Mouse (Mus musculus) G1E-ER4 (cell line): Measurements from ENCODE around the gene Coq8b. TPM values are rescaled to one million over a fixed set of nuclear protein-coding genes. Genes with fewer than 3 reads are reported as not detected.

Source experiments
- GATA1 ChIP-seq: IDR thresholded peaks from one replicate; pipeline ENCODE4 v1.8.0; 2012; ENCODE audit warnings: low read length, inconsistent platforms
- polyA plus RNA-seq: library from polyadenylated mRNA; stranded (reverse); fragments of >175 nt; gene quantifications from 2 replicates; pipeline ENCODE4 v1.2.3, GENCODE M21; 2012

The Coq8b gene
- polyA plus RNA-seq, 1 experiment, result 74.5 TPM

- TF ChIP-seq GATA1, result no peak
Measured at GRCm38 (mm10) chr7:27284865-27285697, 52.3 kb downstream of the Coq8b start.

DNA sequence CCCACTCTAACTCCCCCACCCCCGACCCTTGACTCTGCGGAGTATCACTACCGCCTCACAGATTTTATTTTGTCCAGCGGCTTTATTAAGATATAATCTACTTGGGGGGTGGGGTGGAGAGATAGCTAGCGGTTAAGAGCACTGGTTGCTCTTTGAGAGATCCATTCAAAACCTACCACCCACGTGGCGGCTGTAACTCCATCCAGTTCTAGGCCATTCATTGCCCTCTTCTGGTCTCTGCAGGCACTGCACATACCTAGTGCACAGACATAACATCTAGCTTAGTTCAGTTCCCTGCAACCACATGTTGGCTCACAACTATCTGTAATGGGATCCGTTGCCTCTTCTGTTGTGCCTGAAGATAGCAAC lies 52.9 kb downstream of the Coq8b start:
- TF ChIP-seq GATA1, result no peak

- TF ChIP-seq GATA1, result no peak
Measured at GRCm38 (mm10) chr7:27288732-27289131, 55.9 kb downstream of the Coq8b start.

GRCm38 (mm10) chr7:27290555-27290954 lies 57.7 kb downstream of the Coq8b start:
- no peak for TF ChIP-seq GATA1

DNA sequence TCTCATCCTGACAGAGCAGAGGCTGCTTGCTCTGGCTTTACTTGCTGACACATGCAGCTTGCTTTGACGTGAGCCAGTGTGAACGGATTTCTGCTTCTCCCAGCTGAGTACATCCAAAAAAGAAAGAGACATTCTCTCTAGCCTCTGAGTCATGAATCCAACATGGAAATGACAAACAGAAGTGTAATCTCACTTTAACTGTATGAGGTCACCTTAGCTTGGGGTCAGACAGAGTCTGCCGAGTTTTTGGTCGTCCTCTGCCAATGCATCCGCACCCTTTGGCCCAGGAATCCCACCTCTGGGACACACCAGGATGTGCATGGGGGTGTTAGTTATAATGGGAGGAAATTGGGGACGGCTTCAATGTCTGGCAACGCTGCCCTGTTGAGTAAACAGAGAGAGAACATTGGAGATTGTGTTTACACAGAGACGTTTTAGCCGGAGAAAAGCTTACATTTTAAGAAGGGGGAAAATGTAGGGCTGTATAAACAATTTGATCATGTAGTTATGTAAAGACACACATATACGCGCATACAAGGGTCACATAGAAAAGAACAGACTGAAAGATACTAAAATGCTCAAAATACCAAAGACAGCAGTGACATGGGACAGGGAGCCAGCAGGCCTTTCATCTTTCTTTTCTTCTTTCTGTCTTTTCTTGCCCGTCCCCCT lies 59.1 kb downstream of the Coq8b start:
- no peak for TF ChIP-seq GATA1

- no peak for TF ChIP-seq GATA1
Measured at GRCm38 (mm10) chr7:27295956-27296355, 63.1 kb downstream of the Coq8b start.

GRCm38 (mm10) chr7:27296518-27296917 lies 63.7 kb downstream of the Coq8b start:
- TF ChIP-seq GATA1, result no peak

GRCm38 (mm10) chr7:27298033-27298610 lies 65.3 kb downstream of the Coq8b start:
- TF ChIP-seq GATA1, result no peak

DNA sequence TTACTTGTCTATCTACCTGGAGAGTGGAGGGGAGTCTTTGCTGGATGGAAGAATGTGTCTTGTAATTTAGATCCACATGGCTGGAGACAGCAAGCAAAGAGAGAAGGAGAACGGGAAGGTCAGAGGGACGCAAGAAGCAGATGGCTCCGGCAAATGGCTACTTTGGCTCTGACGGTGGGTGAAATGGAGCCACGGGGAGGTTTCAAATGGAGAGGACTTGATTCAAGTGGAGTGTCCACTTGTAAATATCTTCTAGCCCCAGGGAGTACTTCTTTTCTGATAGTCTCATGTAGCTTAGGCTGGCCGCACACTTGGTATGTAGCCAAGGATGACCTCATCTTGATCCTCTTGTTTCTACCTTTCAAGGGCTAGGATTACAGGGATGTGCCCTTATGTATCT lies 66.0 kb downstream of the Coq8b start:
- TF ChIP-seq GATA1, result no peak

DNA sequence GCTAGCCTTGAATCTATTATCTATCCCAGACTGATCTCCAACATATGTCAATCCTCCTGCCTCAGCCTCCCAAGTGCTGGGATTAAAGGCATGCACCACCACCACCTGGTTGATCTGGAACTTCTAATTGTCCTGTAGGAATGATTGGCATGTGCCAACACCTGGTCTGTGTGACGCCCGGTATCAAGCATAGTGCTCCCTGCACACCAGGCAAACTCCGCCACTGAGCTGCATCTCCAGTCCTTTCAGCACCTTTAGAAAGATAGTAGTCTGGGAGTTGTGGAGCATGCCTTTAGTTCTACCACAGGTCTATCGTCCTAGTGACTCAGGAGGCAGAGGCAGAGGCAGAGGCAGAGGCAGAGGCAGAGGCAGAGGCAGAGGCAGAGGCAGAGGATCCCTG lies 67.5 kb downstream of the Coq8b start:
- no peak for TF ChIP-seq GATA1

GRCm38 (mm10) chr7:27300801-27301200 lies 68.0 kb downstream of the Coq8b start:
- no peak for TF ChIP-seq GATA1

- TF ChIP-seq GATA1, result no peak
Measured at GRCm38 (mm10) chr7:27302172-27302571, 69.3 kb downstream of the Coq8b start.

DNA sequence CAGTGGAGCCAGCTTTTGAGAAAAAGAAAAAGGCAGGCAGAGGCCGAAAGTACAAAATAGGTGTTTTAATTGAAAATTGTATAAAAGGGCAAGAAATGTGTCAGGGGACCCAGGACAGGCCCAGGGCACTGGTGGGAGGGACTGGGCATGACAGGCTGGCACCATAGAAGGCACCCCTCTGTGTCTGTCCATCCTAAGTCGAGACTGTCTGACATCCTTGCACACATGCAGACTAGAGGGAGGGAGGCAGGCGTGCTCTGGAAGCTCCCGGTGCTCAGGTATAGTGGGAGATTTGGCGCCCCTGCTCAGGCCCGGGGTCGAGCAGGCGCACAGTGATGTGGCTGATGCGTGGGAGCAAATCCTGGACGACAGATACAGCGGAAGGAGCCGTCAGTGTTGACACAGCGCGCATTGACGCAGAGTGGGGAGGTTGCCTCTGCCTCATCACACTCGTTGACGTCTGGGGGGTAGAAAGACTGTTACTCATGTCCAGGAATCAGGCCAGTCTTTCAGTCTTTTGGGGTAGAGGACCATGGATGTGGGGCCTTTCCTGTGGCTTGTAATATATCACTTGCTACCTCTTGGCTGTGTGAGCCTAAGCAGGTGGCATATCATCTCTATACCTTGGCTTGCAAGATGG lies 72.4 kb downstream of the Coq8b start:
- TF ChIP-seq GATA1, result no peak

DNA sequence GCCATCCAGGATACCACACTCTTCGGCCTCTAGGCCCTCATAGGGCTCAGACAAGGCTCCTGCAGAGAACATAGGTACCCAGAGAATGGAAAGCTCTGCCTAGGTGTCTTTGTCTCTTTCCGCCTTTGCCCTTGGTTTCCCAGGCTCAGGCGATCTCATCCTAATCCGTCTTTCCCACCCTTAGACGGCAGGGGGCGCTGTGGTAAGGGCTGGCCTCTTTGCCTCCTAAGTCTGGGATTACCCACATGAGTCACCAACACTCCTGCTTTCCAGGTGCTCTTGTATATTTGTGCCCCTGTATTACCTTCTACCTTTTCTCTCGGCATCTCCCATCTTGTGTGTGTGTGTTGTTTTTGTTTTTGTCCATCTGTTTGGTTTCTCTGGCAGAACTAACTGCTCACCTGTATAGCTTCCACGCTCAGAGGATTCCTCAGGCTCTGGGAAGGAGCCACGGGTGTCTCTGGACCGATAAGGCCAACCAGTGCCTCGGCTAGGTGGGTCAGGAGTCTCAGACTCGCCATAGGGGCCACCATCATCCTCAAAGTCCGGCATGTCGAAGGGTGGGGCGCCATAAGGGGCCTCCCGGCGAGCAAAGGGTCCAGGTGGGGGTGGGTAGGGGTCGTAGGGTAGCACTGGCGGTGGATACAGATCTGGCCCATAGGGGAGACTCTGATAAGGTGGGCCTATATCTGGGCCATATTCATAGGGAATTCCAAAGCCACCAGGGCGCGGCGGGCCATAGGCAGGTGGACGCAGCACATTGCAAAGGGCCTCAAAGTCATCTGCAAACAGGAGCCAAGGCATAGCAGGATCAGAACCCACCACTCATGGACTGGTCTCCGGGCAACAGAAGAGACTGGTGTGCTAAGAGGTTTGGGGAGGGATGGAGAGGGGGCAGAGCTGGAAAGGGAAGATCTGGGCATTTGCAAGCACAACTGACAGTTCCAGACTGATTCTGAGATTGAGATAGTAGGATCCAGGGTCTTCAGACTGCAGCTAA lies 73.6 kb downstream of the Coq8b start:
- no peak for TF ChIP-seq GATA1

GRCm38 (mm10) chr7:27307551-27307950 lies 74.7 kb downstream of the Coq8b start:
- TF ChIP-seq GATA1, result no peak

Other genes with a start within 250 kb of the Coq8b start
- not detected in 2 replicates for gene Cyp2a12, start 203.9 kb upstream of the Coq8b start, polyA plus RNA-seq
- gene Cyp2f2, start 113.1 kb upstream of the Coq8b start, polyA plus RNA-seq, result not detected in 2 replicates
- not detected in 2 replicates for gene Cyp2t4, start 79.3 kb upstream of the Coq8b start, polyA plus RNA-seq
- gene Egln2, start 66.2 kb upstream of the Coq8b start, polyA plus RNA-seq, result 155 and 188 TPM in 2 replicates
- gene Rab4b, start 54.1 kb upstream of the Coq8b start, polyA plus RNA-seq, result 342 and 432 TPM in 2 replicates
- gene Gm21983, start 51.9 kb upstream of the Coq8b start, polyA plus RNA-seq, result 0.31 TPM in 1 of 2 replicates, not detected in the other
- not detected in 2 replicates for gene Mia, start 51.9 kb upstream of the Coq8b start, polyA plus RNA-seq
- gene BC024978, start 37.2 kb upstream of the Coq8b start, polyA plus RNA-seq, result 8.2 and 10.3 TPM in 2 replicates
- 727 and 966 TPM in 2 replicates for gene Snrpa, start 36.8 kb upstream of the Coq8b start, polyA plus RNA-seq
- 5.7 and 6.9 TPM in 2 replicates for gene Itpkc, start 4.4 kb upstream of the Coq8b start, polyA plus RNA-seq
- gene Numbl, start 25.4 kb downstream of the Coq8b start, polyA plus RNA-seq, result 12.4 and 12.9 TPM in 2 replicates
- 1.5 TPM in 2 replicates for gene Ltbp4, start 104.7 kb downstream of the Coq8b start, polyA plus RNA-seq
- 242 and 276 TPM in 2 replicates for gene Shkbp1, start 123.0 kb downstream of the Coq8b start, polyA plus RNA-seq
- 1.4 and 2.1 TPM in 2 replicates for gene Gm20479, start 124.4 kb downstream of the Coq8b start, polyA plus RNA-seq
- 0.39 and 0.67 TPM in 2 replicates for gene Sptbn4, start 214.7 kb downstream of the Coq8b start, polyA plus RNA-seq
- 971 and 1,082 TPM in 2 replicates for gene Blvrb, start 215.0 kb downstream of the Coq8b start, polyA plus RNA-seq
- gene Sertad3, start 240.7 kb downstream of the Coq8b start, polyA plus RNA-seq, result 39.7 and 45.0 TPM in 2 replicates